Mouse (Mus musculus) lung, postnatal 25 days (tissue): ENCODE measurements at regions not wholly inside any gene's neighbourhood (a gene's known extent, or its start where the extent isn't known, plus 50 kb on each side); places are given as distances from the start of the nearest gene placed in this dataset.

Source experiments
- DNase-seq: peaks from one replicate; pipeline ENCODE4 v3.0.0; 2022; ENCODE audit warnings: low spot score

GRCm38 (mm10) chr1:57664962-57665361 lies 109.0 kb upstream of the Spats2l start:
- no peak for DNase-seq

GRCm38 (mm10) chr1:57665724-57666123 lies 108.2 kb upstream of the Spats2l start:
- no peak for DNase-seq

GRCm38 (mm10) chr1:57666179-57666693 lies 107.7 kb upstream of the Spats2l start:
- no peak for DNase-seq

GRCm38 (mm10) chr1:57673415-57673814 lies 100.5 kb upstream of the Spats2l start:
- no peak for DNase-seq

- no peak for DNase-seq
These were observed 99.8 kb upstream of the Spats2l start for GRCm38 (mm10) chr1:57673957-57674699.

- no peak for DNase-seq
These were observed 89.4 kb upstream of the Spats2l start for GRCm38 (mm10) chr1:57684387-57685162.

GRCm38 (mm10) chr1:57689253-57689652 lies 84.7 kb upstream of the Spats2l start:
- DNase-seq = no peak

GRCm38 (mm10) chr1:57707906-57708305 lies 66.1 kb upstream of the Spats2l start:
- DNase-seq = no peak

- DNase-seq = no peak
These were observed 61.0 kb upstream of the Spats2l start for GRCm38 (mm10) chr1:57712916-57713503.

- DNase-seq = no peak
These were observed 56.7 kb upstream of the Spats2l start for GRCm38 (mm10) chr1:57717139-57717800.

GRCm38 (mm10) chr1:57718409-57718808 lies 55.6 kb upstream of the Spats2l start:
- DNase-seq = no peak
